Mouse (Mus musculus) kidney, embryonic 15.5 days (tissue): ENCODE measurements at regions not wholly inside any gene's neighbourhood (a gene's known extent, or its start where the extent isn't known, plus 50 kb on each side); places are given as distances from the start of the nearest gene placed in this dataset.

Experiments
- ATAC-seq: fragments of 200-750 bp; cut with Nextera tagmentation; replicated peaks from 2 replicates; pipeline ENCODE4 v1.8.0; 2017; ENCODE audit warnings: moderate TSS enrichment; ENCODE audit not compliant: low FRiP score
- H3K27ac ChIP-seq: fragments of 300-500 bp; sonication (generic); 2 replicates; pipeline ENCODE4 v1.5.1; 2015; ENCODE audit warnings: mild to moderate bottlenecking, inconsistent platforms
- H3K27me3 ChIP-seq: fragments of 300-500 bp; sonication (generic); 2 replicates; pipeline ENCODE4 v1.6.1; 2015; ENCODE audit warnings: inconsistent platforms
- H3K36me3 ChIP-seq: fragments of 300-500 bp; sonication (generic); 2 replicates; pipeline ENCODE4 v1.6.1; 2015; ENCODE audit warnings: inconsistent platforms
- H3K4me1 ChIP-seq: fragments of 300-500 bp; sonication (generic); 2 replicates; pipeline ENCODE4 v1.6.1; 2015; ENCODE audit warnings: inconsistent platforms
- H3K4me2 ChIP-seq: fragments of 300-500 bp; sonication (generic); 2 replicates; pipeline ENCODE4 v1.6.1; 2015; ENCODE audit warnings: moderate library complexity, mild to moderate bottlenecking, inconsistent platforms
- H3K4me3 ChIP-seq: fragments of 300-500 bp; sonication (generic); replicated peaks from 2 replicates; pipeline ENCODE4 v1.5.1; 2015; ENCODE audit warnings: mild to moderate bottlenecking, inconsistent platforms
- H3K9ac ChIP-seq: fragments of 300-500 bp; sonication (generic); 2 replicates; pipeline ENCODE4 v1.6.1; 2015; ENCODE audit warnings: mild to moderate bottlenecking, inconsistent platforms
- H3K9me3 ChIP-seq: fragments of 300-500 bp; sonication (generic); replicated peaks from 2 replicates; pipeline ENCODE4 v1.6.1; 2016; ENCODE audit warnings: inconsistent platforms
- WGBS: fragments of 180-500 bp; shearing (Covaris S2); methylation state at CpG from one replicate; pipeline ENCODE4 v1.1.7; 2015; ENCODE audit warnings: mixed read lengths; 5-methylcytosine and 5-hydroxymethylcytosine counted together

GRCm38 (mm10) chr6:100377828-100378532 lies 90.7 kb upstream of the Rybp start:
- Histone ChIP-seq H3K9me3 (no peaks in the 10 kb centered on the region; the same call in 1 of the 2 replicates), H3K4me3 (no peak overlapping the region), H3K27ac (no peak overlapping the region), H3K4me1 (peaks cover 9% of the 10 kb centered on the region), H3K9ac (no peak overlapping the region), H3K27me3 (0 out of 2 replicates have a peak, but pooled peaks cover 16% of the 10 kb centered on the region), H3K4me2 (no peak overlapping the region), H3K36me3 (no peaks in the 10 kb centered on the region)
- WGBS = 60% methylated on average over 6 of the region's 6 CpGs
- ATAC-seq = no peak

GRCm38 (mm10) chr6:100376656-100377055 lies 89.4 kb upstream of the Rybp start:
- Histone ChIP-seq H3K9ac (no peak overlapping the region), H3K9me3 (no peaks in the 10 kb centered on the region; the same call in 1 of the 2 replicates), H3K27me3 (peaks cover 18% of the 10 kb centered on the region; the same call in 1 of the 2 replicates), H3K36me3 (no peaks in the 10 kb centered on the region), H3K27ac (no peak overlapping the region), H3K4me3 (no peak overlapping the region), H3K4me2 (no peak overlapping the region), H3K4me1 (peaks cover 9% of the 10 kb centered on the region)
- ATAC-seq = no peak
- WGBS = 25% methylated on average over 9 of the region's 9 CpGs

GRCm38 (mm10) chr6:100370828-100371227 lies 83.5 kb upstream of the Rybp start:
- WGBS = 88% methylated on average over 1 of the region's 1 CpGs

GRCm38 (mm10) chr6:100370358-100370757 lies 83.1 kb upstream of the Rybp start:
- WGBS = 89% methylated on average over 5 of the region's 5 CpGs
- H3K9ac ChIP-seq = no peak overlapping the region
- no peak for ATAC-seq

More at GRCm38 (mm10) chr6:100370828-100371227, 83.5 kb upstream of the Rybp start:
- Histone ChIP-seq H3K4me2 (no peak overlapping the region), H3K9me3 (no peaks in the 10 kb centered on the region; the same call in 1 of the 2 replicates), H3K9ac (no peak overlapping the region), H3K36me3 (no peaks in the 10 kb centered on the region), H3K27me3 (peaks cover 14% of the 10 kb centered on the region), H3K27ac (no peak overlapping the region), H3K4me1 (no peaks in the 10 kb centered on the region), H3K4me3 (no peak overlapping the region)
- no peak for ATAC-seq

GRCm38 (mm10) chr6:100366231-100366630 lies 78.9 kb upstream of the Rybp start:
- Histone ChIP-seq H3K9me3 (no peaks in the 10 kb centered on the region), H3K27me3 (peaks cover 8% of the 10 kb centered on the region; the same call in 1 of the 2 replicates), H3K4me2 (no peak overlapping the region), H3K27ac (no peak overlapping the region), H3K36me3 (no peaks in the 10 kb centered on the region), H3K4me1 (0 out of 2 replicates have a peak, but pooled peaks cover 2% of the 10 kb centered on the region), H3K4me3 (no peak overlapping the region), H3K9ac (no peak overlapping the region)
- ATAC-seq = no peak
- 59% methylated on average over 8 of the region's 8 CpGs for WGBS

More at GRCm38 (mm10) chr6:100370358-100370757, 83.1 kb upstream of the Rybp start:
- Histone ChIP-seq H3K27ac (no peak overlapping the region), H3K27me3 (peaks cover 11% of the 10 kb centered on the region), H3K36me3 (no peaks in the 10 kb centered on the region), H3K9me3 (no peaks in the 10 kb centered on the region; the same call in 1 of the 2 replicates), H3K4me3 (no peak overlapping the region), H3K4me1 (no peaks in the 10 kb centered on the region), H3K4me2 (no peak overlapping the region)

GRCm38 (mm10) chr6:100365791-100366190 lies 78.5 kb upstream of the Rybp start:
- H3K4me2 ChIP-seq = no peak overlapping the region
- WGBS = 77% methylated on average over 4 of the region's 4 CpGs
- no peak overlapping the region for H3K27ac ChIP-seq
- H3K36me3 ChIP-seq = no peaks in the 10 kb centered on the region
- no peak overlapping the region for H3K9ac ChIP-seq
- no peaks in the 10 kb centered on the region for H3K9me3 ChIP-seq
- 0 out of 2 replicates have a peak, but pooled peaks cover 2% of the 10 kb centered on the region for H3K4me1 ChIP-seq
- no peak overlapping the region for H3K4me3 ChIP-seq
- peaks cover 8% of the 10 kb centered on the region; the same call in 1 of the 2 replicates for H3K27me3 ChIP-seq
- ATAC-seq = no peak

- 59% methylated on average over 5 of the region's 5 CpGs for WGBS
- ATAC-seq = no peak
These were observed 76.4 kb upstream of the Rybp start for GRCm38 (mm10) chr6:100363683-100364082.

GRCm38 (mm10) chr6:100356617-100357399 lies 69.5 kb upstream of the Rybp start:
- H3K36me3 ChIP-seq = no peaks in the 10 kb centered on the region
- H3K27ac ChIP-seq = no peak overlapping the region
- no peak for ATAC-seq
- H3K9ac ChIP-seq = no peak overlapping the region
- no peak overlapping the region for H3K4me3 ChIP-seq
- 81% methylated on average over 11 of the region's 11 CpGs for WGBS
- no peaks in the 10 kb centered on the region for H3K27me3 ChIP-seq
- H3K9me3 ChIP-seq = no peaks in the 10 kb centered on the region
- H3K4me1 ChIP-seq = no peaks in the 10 kb centered on the region
- H3K4me2 ChIP-seq = no peak overlapping the region

More at GRCm38 (mm10) chr6:100363683-100364082, 76.4 kb upstream of the Rybp start:
- 0 out of 2 replicates have a peak, but pooled peaks cover 2% of the 10 kb centered on the region for H3K4me1 ChIP-seq
- no peak overlapping the region for H3K9ac ChIP-seq
- H3K9me3 ChIP-seq = no peaks in the 10 kb centered on the region
- no peak overlapping the region for H3K27ac ChIP-seq
- peaks cover 8% of the 10 kb centered on the region; the same call in 1 of the 2 replicates for H3K27me3 ChIP-seq
- H3K36me3 ChIP-seq = no peaks in the 10 kb centered on the region
- no peak overlapping the region for H3K4me2 ChIP-seq
- H3K4me3 ChIP-seq = no peak overlapping the region

GRCm38 (mm10) chr6:100355858-100356257 lies 68.6 kb upstream of the Rybp start:
- Histone ChIP-seq H3K36me3 (no peaks in the 10 kb centered on the region), H3K4me3 (no peak overlapping the region), H3K27me3 (no peaks in the 10 kb centered on the region), H3K4me1 (no peaks in the 10 kb centered on the region), H3K9ac (no peak overlapping the region), H3K27ac (no peak overlapping the region), H3K4me2 (no peak overlapping the region), H3K9me3 (no peaks in the 10 kb centered on the region)
- ATAC-seq = no peak
- WGBS = 82% methylated on average over 9 of the region's 9 CpGs

GRCm38 (mm10) chr6:100347481-100347880 lies 60.2 kb upstream of the Rybp start:
- 74% methylated on average over 7 of the region's 7 CpGs for WGBS
- Histone ChIP-seq H3K4me2 (no peak overlapping the region), H3K27ac (no peak overlapping the region), H3K27me3 (no peaks in the 10 kb centered on the region), H3K4me1 (0 out of 2 replicates have a peak, but pooled peaks cover 2% of the 10 kb centered on the region), H3K9me3 (no peaks in the 10 kb centered on the region), H3K4me3 (no peak overlapping the region), H3K36me3 (no peaks in the 10 kb centered on the region), H3K9ac (no peak overlapping the region)
- ATAC-seq = no peak

- Histone ChIP-seq H3K36me3 (no peaks in the 10 kb centered on the region), H3K27ac (no peak overlapping the region), H3K4me3 (no peak overlapping the region), H3K4me2 (no peak overlapping the region), H3K27me3 (no peaks in the 10 kb centered on the region), H3K4me1 (0 out of 2 replicates have a peak, but pooled peaks cover 2% of the 10 kb centered on the region), H3K9ac (no peak overlapping the region), H3K9me3 (no peaks in the 10 kb centered on the region)
- 76% methylated on average over 3 of the region's 3 CpGs for WGBS
- no peak for ATAC-seq
These were observed 57.8 kb upstream of the Rybp start for GRCm38 (mm10) chr6:100345073-100345472.
